Mouse (Mus musculus) stomach, embryonic 16.5 days (tissue): ENCODE measurements at regions not wholly inside any gene's neighbourhood (a gene's known extent, or its start where the extent isn't known, plus 50 kb on each side); places are given as distances from the start of the nearest gene placed in this dataset.

Source experiments
- ATAC-seq: fragments of 200-750 bp; cut with Nextera tagmentation; 2 replicates; pipeline ENCODE4 v1.8.0; 2017; ENCODE audit warnings: moderate number of reproducible peaks, moderate TSS enrichment; ENCODE audit not compliant: insufficient read depth, low FRiP score
- H3K27ac ChIP-seq: fragments of 300-500 bp; sonication (generic); 2 replicates; pipeline ENCODE4 v1.5.1; 2014; ENCODE audit warnings: low read length
- H3K27me3 ChIP-seq: fragments of 300-500 bp; sonication (generic); 2 replicates; pipeline ENCODE4 v1.6.1; 2014; ENCODE audit warnings: low read length, control low read depth, mixed read lengths; ENCODE audit not compliant: control insufficient read depth, insufficient read depth
- H3K36me3 ChIP-seq: fragments of 300-500 bp; sonication (generic); 2 replicates; pipeline ENCODE4 v1.6.1; 2014; ENCODE audit warnings: low read length; ENCODE audit not compliant: control insufficient read depth, insufficient read depth
- H3K4me1 ChIP-seq: fragments of 300-500 bp; sonication (generic); 2 replicates; pipeline ENCODE4 v1.6.1; 2014; ENCODE audit warnings: low read length, control low read depth, mixed read lengths; ENCODE audit not compliant: control insufficient read depth, insufficient read depth
- H3K4me2 ChIP-seq: fragments of 300-500 bp; sonication (generic); 2 replicates; pipeline ENCODE4 v1.6.1; 2014; ENCODE audit warnings: low read depth, low read length, mixed read lengths
- H3K4me3 ChIP-seq: fragments of 300-500 bp; sonication (generic); replicated peaks from 2 replicates; pipeline ENCODE4 v1.5.1; 2014; ENCODE audit warnings: mild to moderate bottlenecking, low read length
- H3K9ac ChIP-seq: fragments of 300-500 bp; sonication (generic); 2 replicates; pipeline ENCODE4 v1.6.1; 2014; ENCODE audit warnings: low read length
- H3K9me3 ChIP-seq: fragments of 300-500 bp; sonication (generic); replicated peaks from 2 replicates; pipeline ENCODE4 v1.6.1; 2016; ENCODE audit warnings: low read length, control low read depth; ENCODE audit not compliant: control insufficient read depth
- WGBS: fragments of 180-500 bp; shearing (Covaris S2); extraction: QIAGEN DNeasy Blood & Tissue Kit; methylation state at CpG from one replicate; pipeline ENCODE4 v1.1.7; 2014; 5-methylcytosine and 5-hydroxymethylcytosine counted together

DNA sequence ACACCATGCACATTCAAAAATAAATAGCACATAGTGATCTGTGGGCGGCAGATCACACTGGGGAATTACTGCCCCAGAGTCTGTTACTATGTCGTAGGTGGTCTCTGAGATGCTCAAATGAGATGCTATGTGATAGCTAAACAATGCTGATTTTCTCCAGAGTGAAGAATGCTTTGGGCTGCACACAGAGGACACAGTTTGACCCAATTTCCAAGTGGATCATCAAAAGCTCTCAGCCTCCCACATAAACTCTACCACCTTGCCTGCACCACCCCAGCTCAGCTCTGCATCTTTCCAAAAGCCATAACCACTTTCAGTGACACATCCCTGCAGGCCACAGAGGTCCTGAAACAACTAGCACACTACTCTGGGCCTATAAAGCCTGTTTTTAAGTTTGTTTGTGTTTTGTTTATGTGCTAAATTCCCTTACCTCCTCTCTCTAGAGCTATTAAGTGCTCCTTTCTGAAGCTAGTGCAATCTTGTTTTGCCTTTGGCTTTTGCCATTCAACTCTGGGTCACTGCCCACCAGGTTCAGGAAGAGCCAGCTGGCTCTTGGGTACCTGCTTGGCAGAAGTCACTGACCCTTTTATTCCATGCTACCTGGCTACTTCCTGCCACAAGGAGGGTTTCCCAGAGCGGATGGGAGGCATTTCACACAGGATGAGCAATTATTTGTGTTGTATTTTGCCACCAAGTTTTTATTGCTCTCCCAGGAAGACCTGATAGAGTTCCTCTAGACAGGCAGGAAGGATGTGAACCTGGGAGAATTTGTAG is 73.3 kb upstream of the 2610301B20Rik start:
- Histone ChIP-seq H3K27me3 (no peaks in the 10 kb centered on the region), H3K36me3 (no peaks in the 10 kb centered on the region), H3K4me2 (no peak overlapping the region), H3K9me3 (no peaks in the 10 kb centered on the region), H3K27ac (no peak overlapping the region), H3K4me3 (no peak overlapping the region), H3K9ac (no peak overlapping the region), H3K4me1 (no peaks in the 10 kb centered on the region)
- ATAC-seq, result no peak
- WGBS, result 82% methylated on average over 3 of the region's 3 CpGs

DNA sequence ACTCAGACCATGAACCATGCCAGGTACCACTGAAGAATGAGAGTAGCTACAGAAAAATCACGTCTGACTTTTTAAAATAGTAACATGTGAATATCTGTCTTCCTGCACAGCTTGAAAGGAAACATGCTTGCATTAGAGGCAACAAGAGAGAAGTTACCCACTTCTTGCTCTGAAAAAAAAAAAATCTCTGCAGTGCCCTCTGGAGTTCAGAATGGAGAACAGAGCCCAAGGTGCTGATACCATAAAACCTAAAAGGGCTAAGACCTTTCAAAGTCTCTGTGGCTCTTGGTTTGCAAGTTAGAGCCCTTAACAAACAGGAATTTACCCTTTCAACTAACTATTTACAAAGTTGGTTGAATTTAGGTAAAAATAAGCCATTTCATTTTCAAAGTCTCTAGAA is 69.6 kb upstream of the 2610301B20Rik start:
- Histone ChIP-seq H3K27me3 (no peaks in the 10 kb centered on the region), H3K4me2 (no peak overlapping the region)
- 20% methylated on average over 1 of the region's 1 CpGs for WGBS

DNA sequence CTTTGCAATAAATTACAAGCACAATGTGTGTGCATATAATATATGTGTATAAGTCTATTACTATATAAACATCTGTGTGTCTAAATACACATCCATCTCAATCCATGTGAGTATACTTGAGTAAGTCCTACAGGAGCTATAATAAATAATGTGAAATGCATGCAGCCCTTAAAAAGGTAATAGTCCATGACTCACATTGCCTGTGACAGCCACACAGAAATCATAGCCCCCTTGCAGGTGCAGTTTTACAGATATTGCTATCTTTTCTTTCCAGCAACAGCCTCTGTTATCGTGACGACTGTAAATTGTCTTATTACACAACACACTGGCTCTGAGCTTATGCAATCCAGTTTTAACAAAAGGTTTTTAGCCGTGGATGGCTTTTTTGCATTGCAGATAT is 67.0 kb upstream of the 2610301B20Rik start:
- H3K27me3 ChIP-seq, result no peaks in the 10 kb centered on the region
- H3K9me3 ChIP-seq, result no peaks in the 10 kb centered on the region
- ATAC-seq, result no peak
- no peaks in the 10 kb centered on the region for H3K4me1 ChIP-seq
- no peak overlapping the region for H3K4me3 ChIP-seq
- no peak overlapping the region for H3K9ac ChIP-seq
- H3K4me2 ChIP-seq, result no peak overlapping the region
- no peak overlapping the region for H3K27ac ChIP-seq
- H3K36me3 ChIP-seq, result no peaks in the 10 kb centered on the region
- 57% methylated on average over 3 of the region's 3 CpGs for WGBS

More for the DNA sequence above, 69.6 kb upstream of the 2610301B20Rik start:
- ATAC-seq, result no peak
- Histone ChIP-seq H3K4me3 (no peak overlapping the region), H3K4me1 (no peaks in the 10 kb centered on the region), H3K9ac (no peak overlapping the region), H3K36me3 (no peaks in the 10 kb centered on the region), H3K27ac (no peak overlapping the region), H3K9me3 (no peaks in the 10 kb centered on the region)

DNA sequence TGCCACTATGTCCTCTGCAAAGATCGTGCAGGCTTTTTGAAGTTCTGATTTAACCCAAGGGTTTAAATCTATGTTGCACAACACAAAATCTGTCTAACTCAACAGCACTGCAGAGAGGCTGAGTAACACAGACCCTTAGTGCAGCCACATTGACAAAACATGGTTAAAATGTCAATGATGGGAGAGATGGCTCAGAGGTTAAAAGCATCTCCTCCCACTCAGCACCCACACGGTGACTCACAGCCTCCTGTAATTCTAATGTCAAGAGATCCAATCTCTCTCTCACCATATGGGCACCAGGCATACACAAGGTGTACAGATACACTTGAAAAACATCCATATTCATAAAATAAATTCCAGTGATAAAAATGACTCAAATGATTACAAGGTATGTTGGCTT is 61.4 kb upstream of the 2610301B20Rik start:
- Histone ChIP-seq H3K9ac (no peak overlapping the region), H3K9me3 (no peaks in the 10 kb centered on the region), H3K4me3 (no peak overlapping the region), H3K27me3 (no peaks in the 10 kb centered on the region), H3K27ac (no peak overlapping the region), H3K4me1 (no peaks in the 10 kb centered on the region), H3K36me3 (no peaks in the 10 kb centered on the region), H3K4me2 (no peak overlapping the region)
- WGBS, result 79% methylated on average over 2 of the region's 2 CpGs
- ATAC-seq, result no peak
